Mouse (Mus musculus): ENCODE measurements around the gene Wfdc5. TPM values are rescaled to one million over a fixed set of nuclear protein-coding genes. Genes with fewer than 3 reads are reported as not detected.

Wfdc5 gene
- total and polyA plus RNA-seq, 3 experiments: not detected

DNA sequence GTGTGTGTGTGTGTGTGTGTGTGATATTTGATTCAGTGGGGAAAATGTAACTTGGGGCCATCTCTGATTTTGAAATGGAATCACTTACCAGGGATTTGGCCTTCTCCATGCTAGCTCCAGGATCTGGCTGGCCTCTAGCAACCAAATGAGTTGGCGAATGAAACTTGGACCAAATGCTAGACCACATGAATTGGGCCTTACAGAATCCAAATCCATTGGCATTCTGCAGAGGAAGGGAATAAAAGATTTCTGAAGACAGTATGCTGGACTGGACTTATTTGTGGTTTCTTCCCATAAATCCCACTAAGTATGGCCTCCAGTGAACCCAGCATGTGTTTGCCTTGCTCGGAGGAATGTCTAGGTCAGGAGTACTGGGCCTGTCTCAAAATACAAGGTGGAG lies 23.7 kb downstream of the Wfdc5 start:
- H3K4me3 ChIP-seq (replicated peaks in 1 of 3; ENCODE audit: low read depth in 2 of 3, low read length in 2 of 3, poor library complexity in 1 of 3): no peak overlapping the region
- no peaks in the 10 kb centered on the region for H3K4me1 ChIP-seq (ENCODE audit: control insufficient read depth in 1 of 2, insufficient read depth in 2 of 2)
- TF ChIP-seq CHD1 (IDR thresholded peaks at IDR 0.05; ENCODE audit: low read depth, low read length): no peak
- no peak for TF ChIP-seq NELFE (IDR thresholded peaks at IDR 0.05; ENCODE audit: low read depth, low read length)
- no peak for TF ChIP-seq POLR2AphosphoS2 (IDR thresholded peaks at IDR 0.05; ENCODE audit: low read depth, low read length)
- TF ChIP-seq USF1 (IDR thresholded peaks at IDR 0.05; ENCODE audit: low read depth, low read length): no peak
- H3K27ac ChIP-seq (ENCODE audit: insufficient read depth, low read depth): no peak overlapping the region
- peaks cover 22 to 48% of the 10 kb centered on the region in 2 experiments for H3K36me3 ChIP-seq (replicated peaks in 1 of 2; ENCODE audit: control insufficient read depth in 1 of 2, insufficient read depth in 1 of 2, low read length in 1 of 2)
- no peak overlapping the region for H3K4me2 ChIP-seq (ENCODE audit: insufficient read depth, low read depth, poor library complexity, severe bottlenecking)
- no peaks in the 10 kb centered on the region for H3K79me2 ChIP-seq (replicated peaks; ENCODE audit: control insufficient read depth, extremely low read depth, insufficient read depth, poor library complexity, severe bottlenecking)
- dilution Hi-C loops (cut with MboI; ENCODE audit: extremely low pct_ligation_motif_present, extremely low pct_unique_long_range_greater_than_20kb, low sequenced_read_pairs): no loop called here
- in situ Hi-C loops (cut with MboI; ENCODE audit: low pct_ligation_motif_present, low pct_unique_long_range_greater_than_20kb, low sequenced_read_pairs): no loop called here
- H3K9me3 ChIP-seq (replicated peaks; ENCODE audit: low read length): no peaks in the 10 kb centered on the region
- no peak for DNase-seq (ENCODE audit: extremely low read depth)
- H3K27me3 ChIP-seq (replicated peaks): no peaks in the 10 kb centered on the region
- H3K9ac ChIP-seq (ENCODE audit: insufficient read depth, low read depth): no peak overlapping the region

DNA sequence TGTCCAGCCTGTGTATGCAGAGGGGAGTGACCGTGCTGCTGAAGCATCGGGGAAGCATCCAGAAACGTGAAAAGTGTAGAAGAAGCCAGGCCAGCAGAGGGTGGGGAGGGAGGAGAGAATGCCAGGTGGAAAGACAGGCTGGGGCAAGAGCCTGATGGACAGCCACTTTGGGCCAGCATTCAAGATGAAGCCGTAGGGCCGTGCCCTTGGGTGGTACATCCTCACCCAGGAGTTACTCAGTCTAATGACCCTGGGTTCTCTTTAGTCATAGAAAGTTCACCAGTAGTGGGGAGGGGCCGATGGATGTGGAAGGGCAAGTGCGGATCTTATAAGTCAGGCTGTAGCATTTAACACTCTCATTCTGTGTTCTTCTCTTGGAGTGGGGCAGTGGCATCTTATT lies 26.4 kb downstream of the Wfdc5 start:
- Histone ChIP-seq H3K27ac (ENCODE audit: insufficient read depth, low read depth) (no peak overlapping the region), H3K36me3 (replicated peaks in 1 of 2; ENCODE audit: control insufficient read depth in 1 of 2, insufficient read depth in 1 of 2, low read length in 1 of 2) (peaks cover 46 to 73% of the 10 kb centered on the region in 2 experiments), H3K4me2 (ENCODE audit: insufficient read depth, low read depth, poor library complexity, severe bottlenecking) (no peak overlapping the region), H3K4me1 (ENCODE audit: control insufficient read depth in 1 of 2, insufficient read depth in 2 of 2) (no peaks in the 10 kb centered on the region), H3K79me2 (replicated peaks; ENCODE audit: control insufficient read depth, extremely low read depth, insufficient read depth, poor library complexity, severe bottlenecking) (no peaks in the 10 kb centered on the region), H3K4me3 (replicated peaks in 1 of 3; ENCODE audit: low read depth in 2 of 3, low read length in 2 of 3, poor library complexity in 1 of 3) (no peak overlapping the region), H3K9me3 (replicated peaks; ENCODE audit: low read length) (no peaks in the 10 kb centered on the region), H3K27me3 (replicated peaks) (no peaks in the 10 kb centered on the region), H3K9ac (ENCODE audit: insufficient read depth, low read depth) (no peak overlapping the region)
- no peak for DNase-seq (ENCODE audit: extremely low read depth)
- dilution Hi-C loops (cut with MboI; ENCODE audit: extremely low pct_ligation_motif_present, extremely low pct_unique_long_range_greater_than_20kb, low sequenced_read_pairs): no loop called here
- in situ Hi-C loops (cut with MboI; ENCODE audit: low pct_ligation_motif_present, low pct_unique_long_range_greater_than_20kb, low sequenced_read_pairs): no loop called here
- TF ChIP-seq USF2 (conservative IDR thresholded peaks at IDR 0.05; ENCODE audit: low read depth, low read length): no peak
- 0 out of 2 replicates have a peak, but pooled peaks have one; percentile 27 for TF ChIP-seq POLR2AphosphoS2 (IDR thresholded peaks at IDR 0.05; ENCODE audit: low read depth, low read length)

- Histone ChIP-seq H3K9ac (ENCODE audit: insufficient read depth, low read depth) (no peak overlapping the region), H3K27me3 (replicated peaks) (no peaks in the 10 kb centered on the region), H3K27ac (ENCODE audit: insufficient read depth, low read depth) (no peak overlapping the region), H3K9me3 (replicated peaks; ENCODE audit: low read length) (no peaks in the 10 kb centered on the region), H3K36me3 (replicated peaks in 1 of 2; ENCODE audit: control insufficient read depth in 1 of 2, insufficient read depth in 1 of 2, low read length in 1 of 2) (peaks cover 67 to 89% of the 10 kb centered on the region in 2 experiments), H3K4me2 (ENCODE audit: insufficient read depth, low read depth, poor library complexity, severe bottlenecking) (no peak overlapping the region), H3K79me2 (replicated peaks; ENCODE audit: control insufficient read depth, extremely low read depth, insufficient read depth, poor library complexity, severe bottlenecking) (no peaks in the 10 kb centered on the region), H3K4me1 (ENCODE audit: control insufficient read depth in 1 of 2, insufficient read depth in 2 of 2) (peaks cover 0 to 3% of the 10 kb centered on the region in 2 experiments; a peak in 1 of 4 replicates), H3K4me3 (replicated peaks in 1 of 3; ENCODE audit: low read depth in 2 of 3, low read length in 2 of 3, poor library complexity in 1 of 3) (no peak overlapping the region)
- dilution Hi-C loops (cut with MboI; ENCODE audit: extremely low pct_ligation_motif_present, extremely low pct_unique_long_range_greater_than_20kb, low sequenced_read_pairs) (no loop called here), in situ Hi-C loops (cut with MboI; ENCODE audit: low pct_ligation_motif_present, low pct_unique_long_range_greater_than_20kb, low sequenced_read_pairs) (no loop called here)
- DNase-seq (ENCODE audit: extremely low read depth): no peak
- no peak for TF ChIP-seq ZKSCAN1 (IDR thresholded peaks at IDR 0.05; ENCODE audit: borderline replicate concordance, low read depth, low read length)
- TF ChIP-seq RAD21 (IDR thresholded peaks at IDR 0.05; ENCODE audit: low read depth, low read length): no peak
- TF ChIP-seq BHLHE40 (IDR thresholded peaks at IDR 0.05; ENCODE audit: low read depth, low read length): no peak
- no peak for TF ChIP-seq RCOR1 (conservative IDR thresholded peaks at IDR 0.05; ENCODE audit: low read depth, low read length)
- TF ChIP-seq USF1 (IDR thresholded peaks at IDR 0.05; ENCODE audit: low read depth, low read length): no peak
- no peak for TF ChIP-seq KAT2A (IDR thresholded peaks at IDR 0.05; ENCODE audit: insufficient replicate concordance, low read length)
- no peak for TF ChIP-seq PAX5 (IDR thresholded peaks at IDR 0.05; ENCODE audit: low read length)
- no peak for TF ChIP-seq HCFC1 (IDR thresholded peaks at IDR 0.05; ENCODE audit: low read depth, low read length)
- TF ChIP-seq MAX (IDR thresholded peaks at IDR 0.05; ENCODE audit: low read length): no peak
- no peak for TF ChIP-seq MAFK (IDR thresholded peaks at IDR 0.05; ENCODE audit: insufficient replicate concordance, low read length)
- TF ChIP-seq SMC3 (IDR thresholded peaks at IDR 0.05; ENCODE audit: low read depth, low read length): no peak
- TF ChIP-seq ETS1 (conservative IDR thresholded peaks at IDR 0.05; ENCODE audit: low read depth, low read length): no peak
- TF ChIP-seq ZNF384 (IDR thresholded peaks at IDR 0.05; ENCODE audit: low read depth, low read length): no peak
Measured at GRCm38 (mm10) chr2:164154007-164154406, 28.5 kb downstream of the Wfdc5 start.

Measured in CH12.LX (cell line).